ENCODE assay signal across 19 mouse cellular contexts in the genomic region with DNA sequence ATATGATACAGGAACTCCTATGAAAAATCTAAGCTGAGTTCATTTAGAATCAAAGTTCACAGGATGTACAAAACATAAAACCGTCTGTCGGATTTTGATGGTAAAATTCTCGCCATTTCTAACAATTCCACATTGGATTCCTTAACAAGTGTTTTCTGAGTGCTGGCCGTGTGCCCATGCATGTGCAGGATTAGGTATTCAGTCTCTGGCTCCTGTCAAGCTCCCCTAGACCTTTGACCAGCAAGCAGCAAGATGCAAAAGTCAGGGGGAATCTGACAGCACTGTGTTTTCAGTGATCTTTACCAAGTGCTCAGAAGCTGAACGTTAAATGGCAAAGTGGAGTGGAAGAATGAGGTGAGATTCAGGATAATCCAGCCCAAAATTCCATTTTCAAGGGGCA. TPM values are rescaled to one million over a fixed set of nuclear protein-coding genes. Genes with fewer than 3 reads are reported as not detected.
"Had no signal": no experiment of that assay in that cellular context is flagged by ENCODE, and none has a peak within 500 bp of the region (broad histone marks: within the 10 kb centered on the region; RNA-seq: fewer than 3 reads in every experiment).

No protein-coding gene starts in this region.

- H3K27me3 ChIP-seq: intestine, embryonic 15.5 days; limb, embryonic 13.5 days; liver, embryonic 12.5 days; liver, embryonic 15.5 days; lung, embryonic 15.5 days; midbrain, embryonic 13.5 days had no signal

- H3K4me1 ChIP-seq: intestine, embryonic 15.5 days; liver, embryonic 12.5 days; liver, embryonic 15.5 days; lung, embryonic 15.5 days; megakaryocyte, embryonic 14.5 days; midbrain, embryonic 13.5 days had no signal

- H3K9me3 ChIP-seq: intestine, embryonic 15.5 days; limb, embryonic 13.5 days; liver, embryonic 12.5 days; liver, embryonic 15.5 days; lung, embryonic 15.5 days; megakaryocyte, embryonic 14.5 days; midbrain, embryonic 10.5 days; midbrain, embryonic 13.5 days had no signal

- H3K36me3 ChIP-seq: intestine, embryonic 15.5 days; limb, embryonic 13.5 days; liver, embryonic 12.5 days; liver, embryonic 15.5 days; lung, embryonic 15.5 days; midbrain, embryonic 13.5 days had no signal

- DNase-seq: left cerebral cortex, postnatal 4 days; liver; lung, adult 18-20 months; lung, postnatal 10 days; lung, postnatal 36 days; thymus, adult 18-20 months; thymus, postnatal 36 days had no signal

- H3K4me2 ChIP-seq: intestine, embryonic 15.5 days; limb, embryonic 13.5 days; liver, embryonic 12.5 days; liver, embryonic 15.5 days; lung, embryonic 15.5 days; midbrain, embryonic 13.5 days had no signal

- H3K4me3 ChIP-seq: intestine, embryonic 15.5 days; limb, embryonic 13.5 days; liver, embryonic 12.5 days; liver, embryonic 15.5 days; lung, embryonic 15.5 days; megakaryocyte, embryonic 14.5 days; midbrain, embryonic 10.5 days; midbrain, embryonic 13.5 days; myocyte had no signal

- H3K27ac ChIP-seq: intestine, embryonic 15.5 days; kidney, postnatal 0 days; limb, embryonic 13.5 days; liver, embryonic 12.5 days; liver, embryonic 15.5 days; lung, embryonic 15.5 days; midbrain, embryonic 10.5 days; midbrain, embryonic 13.5 days had no signal

- H3K9ac ChIP-seq: intestine, embryonic 15.5 days; limb, embryonic 13.5 days; liver, embryonic 12.5 days; liver, embryonic 15.5 days; lung, embryonic 15.5 days; midbrain, embryonic 13.5 days had no signal

- ATAC-seq: intestine, embryonic 15.5 days; liver, embryonic 12.5 days; midbrain, embryonic 13.5 days; midbrain, embryonic 16.5 days had no signal

RNA-seq across cellular contexts. Expression of gene Bend7, which starts 44.3 kb away (rescaled TPM):
- total RNA-seq: monocyte, adult 5-6 weeks had no signal
- polyA plus RNA-seq: myocyte had no signal
